Mouse (Mus musculus): Measurements from ENCODE around the gene Gm1553.

Gm1553 gene

GRCm38 (mm10) chr10:82492518-82492917, at the start of gene Gm1553:
TSS of gene Gm1553 (minus strand) at chr10:82492618.
- no peak for DNase-seq (ENCODE audit: low read depth, low spot score)

Data from WW6 (cell line).